Mouse (Mus musculus): Measurements from ENCODE around the gene Carmil1. TPM values are rescaled to one million over a fixed set of nuclear protein-coding genes. Genes with fewer than 3 reads are reported as not detected.

Carmil1 gene
- total and polyA plus RNA-seq, 2 experiments from 2014 or later, result 39.3 to 50.9 TPM

DNA sequence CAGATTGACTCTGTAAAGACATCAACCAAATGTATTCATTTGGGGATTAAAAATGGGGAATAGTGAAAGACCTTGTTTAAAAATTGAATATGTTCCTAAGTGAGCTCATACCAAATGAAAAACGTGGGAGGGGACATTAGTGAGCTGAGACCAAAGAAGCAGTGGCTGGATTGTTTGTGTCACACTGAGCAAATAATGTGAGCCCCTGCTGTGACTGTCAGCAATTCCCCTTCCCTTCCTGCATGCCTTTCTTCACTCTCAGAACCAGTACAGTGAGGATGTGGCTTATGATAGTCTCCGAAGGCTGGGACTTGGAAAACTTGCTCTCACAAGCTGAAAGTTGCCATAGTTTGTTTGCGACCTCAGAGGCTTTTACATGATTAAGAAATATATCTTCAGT lies 295.5 kb downstream of the Carmil1 start:
- Histone ChIP-seq H3K9me3 (ENCODE audit: low read length) (no peaks in the 10 kb centered on the region), H3K9ac (replicated peaks; ENCODE audit: low read length) (no peak overlapping the region), H3K27ac (no peak overlapping the region), H3K4me1 (ENCODE audit: insufficient read depth, low read length) (no peaks in the 10 kb centered on the region), H3K4me2 (ENCODE audit: low read depth, low read length) (no peak overlapping the region), H3K36me3 (ENCODE audit: insufficient read depth, low read length) (no peaks in the 10 kb centered on the region), H3K27me3 (ENCODE audit: insufficient read depth, low read length) (no peaks in the 10 kb centered on the region), H3K4me3 (ENCODE audit: low read length) (no peak overlapping the region)
- 38% methylated on average over 3 of the region's 3 CpGs for WGBS
- ATAC-seq, result no peak
- no peak for DNase-seq (ENCODE audit: low spot score)
- TF ChIP-seq CTCF (IDR thresholded peaks at IDR 0.05; ENCODE audit: low read depth), result no peak

DNA sequence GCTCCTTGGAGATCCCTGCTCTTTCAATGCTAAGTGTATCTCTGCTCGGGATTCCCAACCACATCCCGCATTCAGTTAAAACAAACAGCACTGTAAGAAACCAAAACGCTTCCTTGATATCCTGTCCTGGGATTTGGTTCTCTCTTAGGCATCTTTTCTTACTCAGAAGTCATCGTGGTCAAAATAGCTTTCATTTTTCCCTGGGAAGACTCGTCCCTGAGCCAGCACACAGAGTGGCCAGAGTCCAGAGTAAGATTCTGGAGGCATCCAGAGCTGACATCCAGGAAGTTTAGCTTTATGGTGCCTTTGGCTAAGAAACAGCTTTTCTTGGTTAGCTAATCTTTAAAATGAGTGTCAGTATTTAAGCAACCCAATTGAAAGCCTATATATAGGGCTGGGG lies 308.3 kb downstream of the Carmil1 start:
- H3K9me3 ChIP-seq (ENCODE audit: low read length), result no peaks in the 10 kb centered on the region
- H3K27me3 ChIP-seq (ENCODE audit: insufficient read depth, low read length), result no peaks in the 10 kb centered on the region
- no peak overlapping the region for H3K9ac ChIP-seq (replicated peaks; ENCODE audit: low read length)
- no peaks in the 10 kb centered on the region for H3K36me3 ChIP-seq (ENCODE audit: insufficient read depth, low read length)
- no peaks in the 10 kb centered on the region for H3K4me1 ChIP-seq (ENCODE audit: insufficient read depth, low read length)
- no peak overlapping the region for H3K4me3 ChIP-seq (ENCODE audit: low read length)
- WGBS, result 62% methylated on average over 5 of the region's 5 CpGs
- DNase-seq (ENCODE audit: low spot score) (no peak), ATAC-seq (no peak)
- H3K27ac ChIP-seq, result no peak overlapping the region
- no peak for TF ChIP-seq CTCF (IDR thresholded peaks at IDR 0.05; ENCODE audit: low read depth)
- H3K4me2 ChIP-seq (ENCODE audit: low read depth, low read length), result no peak overlapping the region

DNA sequence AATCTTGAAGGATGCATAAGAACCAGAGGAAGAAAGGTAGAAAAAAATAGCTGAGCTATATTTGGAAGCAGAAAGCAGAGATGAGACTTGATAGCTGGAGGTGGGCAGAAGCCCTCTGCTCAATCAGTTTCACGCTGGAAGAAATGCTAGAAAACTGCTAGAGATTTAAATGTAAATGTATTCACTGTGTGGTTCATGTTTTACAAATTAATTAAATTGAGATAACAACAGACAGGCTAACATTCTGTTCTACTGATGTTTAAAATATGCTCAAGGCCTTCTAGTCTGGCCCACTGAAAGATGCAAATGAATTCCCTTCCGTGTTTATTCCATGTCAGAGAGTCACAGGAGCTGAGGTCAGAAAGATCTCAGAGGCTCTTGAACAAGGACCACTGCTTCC lies 308.7 kb downstream of the Carmil1 start:
- H3K27me3 ChIP-seq (ENCODE audit: insufficient read depth, low read length), result no peaks in the 10 kb centered on the region

DNA sequence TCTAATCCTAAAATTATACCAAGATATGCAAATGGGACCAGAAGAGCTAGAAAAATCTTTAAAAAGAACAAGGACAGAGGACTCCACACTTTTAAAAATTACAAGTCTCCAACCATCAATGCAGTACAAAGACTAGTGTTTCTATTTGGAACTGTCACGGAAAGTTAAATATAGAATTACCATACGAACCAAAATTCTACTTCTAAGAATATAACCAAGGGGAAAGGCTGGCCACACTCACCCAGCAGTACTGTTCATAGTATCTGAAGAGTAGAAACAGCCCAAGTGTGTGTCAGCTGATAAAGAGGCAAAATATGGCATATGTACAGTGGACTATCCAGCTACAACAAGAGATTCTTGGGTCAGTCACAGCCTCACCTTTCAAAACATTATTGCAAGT lies 315.7 kb downstream of the Carmil1 start:
- Histone ChIP-seq H3K4me1 (ENCODE audit: insufficient read depth, low read length) (no peaks in the 10 kb centered on the region), H3K9me3 (ENCODE audit: low read length) (no peaks in the 10 kb centered on the region), H3K4me2 (ENCODE audit: low read depth, low read length) (no peak overlapping the region), H3K4me3 (ENCODE audit: low read length) (no peak overlapping the region), H3K27ac (no peak overlapping the region), H3K9ac (replicated peaks; ENCODE audit: low read length) (no peak overlapping the region), H3K36me3 (ENCODE audit: insufficient read depth, low read length) (no peaks in the 10 kb centered on the region), H3K27me3 (ENCODE audit: insufficient read depth, low read length) (no peaks in the 10 kb centered on the region)
- ATAC-seq (no peak), DNase-seq (ENCODE audit: low spot score) (no peak)
- no peak for TF ChIP-seq CTCF (IDR thresholded peaks at IDR 0.05; ENCODE audit: low read depth)
- WGBS, result 79% methylated on average over 2 of the region's 2 CpGs

More for the DNA sequence above, 308.7 kb downstream of the Carmil1 start:
- Histone ChIP-seq H3K27ac (no peak overlapping the region), H3K36me3 (ENCODE audit: insufficient read depth, low read length) (no peaks in the 10 kb centered on the region), H3K9me3 (ENCODE audit: low read length) (no peaks in the 10 kb centered on the region), H3K9ac (replicated peaks; ENCODE audit: low read length) (no peak overlapping the region), H3K4me1 (ENCODE audit: insufficient read depth, low read length) (no peaks in the 10 kb centered on the region), H3K4me3 (ENCODE audit: low read length) (no peak overlapping the region), H3K4me2 (ENCODE audit: low read depth, low read length) (no peak overlapping the region)
- no peak for TF ChIP-seq CTCF (IDR thresholded peaks at IDR 0.05; ENCODE audit: low read depth)
- DNase-seq (ENCODE audit: low spot score), result no peak
- ATAC-seq, result no peak
- WGBS, result 59% methylated on average over 2 of the region's 2 CpGs

Other genes starting within 250 kb of the Carmil1 start
- gene Cmah, start 46.6 kb upstream of the Carmil1 start, total RNA-seq (2014; rRNA removed), result under 0.01 and 0.25 TPM in 2 replicates
- gene Cmah, start 46.6 kb upstream of the Carmil1 start, polyA plus RNA-seq (2015; fragmentation: Nextera tagmentation; extraction: Ambion mirVana), result 0.08 and 0.16 TPM in 2 replicates